Mouse (Mus musculus) kidney, adult 11 months (tissue): ENCODE data around the gene Jmjd8.
A peak's percentile ranks its signal among the peaks of the same experiment; 100 is the strongest.

Experiments used
- DNase-seq: peaks from one replicate; pipeline ENCODE4 v3.0.0; 2022

Jmjd8 gene

DNA sequence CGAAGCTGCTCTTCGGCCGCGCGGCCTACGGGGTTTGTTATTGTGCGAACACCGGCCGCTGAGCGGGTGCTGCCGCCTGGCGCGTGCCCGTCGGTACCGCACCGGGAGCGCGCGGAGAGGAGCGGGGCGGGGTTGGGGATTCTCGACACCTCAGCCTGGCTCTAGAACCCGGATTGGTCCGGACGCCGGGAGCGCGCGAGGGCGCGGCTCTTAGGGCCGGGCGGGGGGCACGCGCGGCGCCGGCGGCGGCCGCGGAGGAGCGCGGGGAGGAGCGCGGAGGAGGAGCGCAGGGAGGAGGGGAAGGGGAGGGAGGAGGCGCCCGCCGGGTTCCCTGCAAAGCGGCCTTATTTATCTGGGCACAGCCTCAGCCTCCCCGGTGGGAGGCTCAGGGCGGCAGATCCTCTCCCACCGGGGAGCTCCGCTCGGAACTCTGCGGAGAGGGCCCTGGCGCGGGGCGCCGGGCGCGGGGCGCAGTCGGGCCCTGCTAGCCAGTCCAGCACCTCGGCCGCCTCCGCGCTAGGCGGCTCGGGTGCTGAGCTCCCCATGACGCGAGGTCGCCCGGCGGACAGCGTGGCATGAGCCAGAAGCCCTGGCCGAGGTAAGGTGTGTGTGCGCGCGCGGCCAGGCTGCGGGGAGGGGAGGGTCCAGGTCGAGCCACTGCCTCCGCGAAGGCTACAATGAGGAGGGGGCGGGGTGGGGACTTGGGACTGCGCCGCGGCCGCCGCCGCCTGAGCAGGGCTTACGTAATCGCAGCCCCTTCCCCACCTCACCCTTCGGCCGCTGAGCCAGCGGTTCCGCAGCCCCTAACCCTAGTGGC is 19.7 kb upstream of the Jmjd8 start, which contains the start of gene Fbxl16:
Gene Fbxl16 (plus strand): TSS at position 297 of the 817 bp plus-strand sequence.
- DNase-seq = peak; percentile 75

- no peak for DNase-seq
Measured at GRCm38 (mm10) chr17:25809606-25810340, 18.9 kb upstream of the Jmjd8 start.

DNA sequence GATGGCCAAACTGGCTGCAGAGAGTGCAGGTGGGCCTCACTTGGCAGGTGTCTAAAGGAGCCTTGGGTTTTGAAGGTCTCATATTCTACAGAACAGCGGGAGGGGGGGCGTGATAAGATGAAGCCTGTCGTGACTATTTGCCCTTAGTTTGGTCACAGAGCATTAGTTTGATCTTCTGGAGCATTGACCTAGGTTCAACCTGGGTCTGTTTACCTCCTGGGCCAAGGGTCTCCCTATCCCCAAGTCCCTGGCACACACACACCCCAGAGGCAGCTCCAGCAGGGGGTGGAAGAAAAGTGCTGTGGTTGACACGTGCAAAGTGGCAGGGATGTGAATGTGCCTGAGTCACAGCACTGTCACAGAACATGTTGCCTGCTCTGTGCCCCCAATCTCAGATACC is 17.8 kb upstream of the Jmjd8 start:
- no peak for DNase-seq

DNA sequence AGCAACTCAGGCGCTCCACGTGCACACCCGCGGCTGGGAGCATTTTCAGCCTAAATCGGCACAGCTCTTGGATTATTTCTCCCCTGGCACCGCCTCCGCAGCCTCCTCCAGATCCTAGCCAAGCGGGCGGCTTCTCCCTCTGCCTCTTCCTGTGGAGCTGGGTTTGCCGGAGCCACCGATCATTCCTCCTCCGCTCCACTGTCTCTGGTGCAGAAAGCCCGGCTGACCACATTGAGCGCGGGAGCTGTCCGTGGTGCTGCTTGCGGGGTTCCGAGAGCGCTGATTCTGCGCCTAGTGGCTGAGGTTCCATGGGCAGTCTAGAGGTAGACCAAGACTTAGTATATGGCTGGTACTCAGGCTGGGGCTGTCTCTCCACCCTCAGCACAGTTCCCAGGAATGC is 15.2 kb upstream of the Jmjd8 start:
- peak; percentile 72 for DNase-seq

DNA sequence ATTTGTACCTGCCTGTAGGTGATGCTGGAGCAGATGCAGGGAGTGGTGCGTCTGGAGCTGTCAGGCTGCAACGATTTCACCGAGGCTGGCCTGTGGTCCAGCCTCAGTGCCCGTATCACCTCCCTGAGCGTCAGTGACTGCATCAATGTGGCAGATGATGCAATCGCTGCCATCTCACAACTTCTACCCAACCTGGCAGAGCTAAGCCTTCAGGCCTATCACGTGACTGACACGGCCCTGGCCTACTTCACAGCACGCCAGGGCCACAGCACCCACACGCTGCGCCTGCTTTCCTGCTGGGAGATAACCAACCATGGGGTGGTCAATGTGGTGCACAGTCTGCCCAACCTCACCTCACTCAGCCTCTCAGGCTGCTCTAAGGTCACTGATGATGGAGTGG is 11.0 kb upstream of the Jmjd8 start:
- DNase-seq = no peak

DNA sequence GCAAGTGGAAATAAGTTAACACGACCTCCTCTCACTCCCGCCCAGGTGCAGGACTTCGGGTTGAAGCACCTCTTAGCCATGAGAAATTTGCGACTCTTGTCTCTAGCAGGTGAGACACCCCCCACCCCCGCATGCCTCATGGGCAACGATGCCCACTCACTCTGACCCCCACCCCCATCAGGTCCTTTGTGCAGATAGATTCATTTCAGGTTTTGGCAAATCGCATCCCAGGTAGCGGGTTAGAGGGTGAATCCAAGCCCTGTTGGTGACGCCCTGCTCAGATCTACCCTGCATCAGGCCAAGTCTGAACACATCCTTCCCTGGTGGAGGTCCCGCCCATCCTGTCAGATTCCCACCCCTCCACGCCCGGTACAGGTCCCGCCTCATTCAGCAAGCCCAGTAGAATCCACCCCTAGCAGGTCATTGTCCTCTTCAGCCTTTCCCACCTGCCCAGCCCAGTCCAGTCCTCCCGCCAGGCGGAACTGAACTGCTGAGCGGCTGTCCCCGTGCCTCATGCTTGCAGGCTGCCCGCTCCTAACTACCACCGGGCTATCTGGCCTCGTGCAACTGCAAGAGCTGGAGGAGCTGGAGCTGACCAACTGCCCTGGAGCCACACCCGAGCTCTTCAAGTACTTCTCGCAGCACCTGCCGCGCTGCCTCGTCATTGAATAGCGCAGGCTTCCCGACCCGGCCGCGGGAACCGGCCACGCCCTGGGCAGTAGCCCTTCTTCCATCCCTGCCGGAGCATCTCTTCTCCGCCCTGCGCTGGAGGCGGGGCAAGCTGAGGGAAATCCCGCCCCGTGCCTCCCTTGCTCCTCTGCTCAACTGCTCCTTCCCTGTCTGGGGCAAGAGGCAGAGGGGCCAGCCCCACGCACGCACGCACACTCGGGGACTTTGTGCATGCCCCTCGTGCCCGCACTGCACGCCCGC is 9.6 kb upstream of the Jmjd8 start:
- DNase-seq = no peak

GRCm38 (mm10) chr17:25823452-25823851 is 5.2 kb upstream of the Jmjd8 start, which contains the start of gene Wdr24:
Gene Wdr24, plus strand, starts transcription at chr17:25823627.
- peak; percentile 73 for DNase-seq

GRCm38 (mm10) chr17:25824362-25825142 is 4.1 kb upstream of the Jmjd8 start:
- no peak for DNase-seq

- no peak for DNase-seq
Measured at GRCm38 (mm10) chr17:25825311-25825710, 3.4 kb upstream of the Jmjd8 start.

DNA sequence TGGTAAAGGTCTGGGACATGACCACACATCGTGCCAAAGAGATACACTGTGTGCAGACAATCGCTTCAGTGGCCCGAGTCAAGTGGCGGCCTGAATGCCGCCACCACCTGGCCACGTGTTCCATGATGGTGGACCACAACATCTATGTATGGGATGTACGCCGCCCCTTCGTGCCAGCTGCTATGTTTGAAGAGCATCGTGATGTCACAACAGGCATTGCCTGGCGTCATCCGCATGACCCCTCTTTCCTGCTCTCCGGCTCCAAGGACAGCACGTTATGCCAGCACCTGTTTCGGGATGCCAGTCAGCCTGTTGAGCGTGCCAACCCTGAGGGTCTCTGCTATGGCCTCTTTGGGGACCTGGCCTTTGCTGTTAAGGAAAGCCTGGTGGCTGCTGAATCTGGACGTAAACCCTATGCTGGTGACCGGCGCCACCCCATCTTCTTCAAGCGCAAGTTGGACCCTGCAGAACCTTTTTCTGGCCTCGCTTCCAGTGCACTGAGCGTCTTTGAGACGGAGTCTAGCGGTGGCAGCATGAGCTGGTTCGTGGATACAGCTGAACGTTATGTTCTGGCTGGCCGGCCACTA is 2.6 kb upstream of the Jmjd8 start:
- no peak for DNase-seq

GRCm38 (mm10) chr17:25827011-25827410 is 1.7 kb upstream of the Jmjd8 start:
- no peak for DNase-seq

DNA sequence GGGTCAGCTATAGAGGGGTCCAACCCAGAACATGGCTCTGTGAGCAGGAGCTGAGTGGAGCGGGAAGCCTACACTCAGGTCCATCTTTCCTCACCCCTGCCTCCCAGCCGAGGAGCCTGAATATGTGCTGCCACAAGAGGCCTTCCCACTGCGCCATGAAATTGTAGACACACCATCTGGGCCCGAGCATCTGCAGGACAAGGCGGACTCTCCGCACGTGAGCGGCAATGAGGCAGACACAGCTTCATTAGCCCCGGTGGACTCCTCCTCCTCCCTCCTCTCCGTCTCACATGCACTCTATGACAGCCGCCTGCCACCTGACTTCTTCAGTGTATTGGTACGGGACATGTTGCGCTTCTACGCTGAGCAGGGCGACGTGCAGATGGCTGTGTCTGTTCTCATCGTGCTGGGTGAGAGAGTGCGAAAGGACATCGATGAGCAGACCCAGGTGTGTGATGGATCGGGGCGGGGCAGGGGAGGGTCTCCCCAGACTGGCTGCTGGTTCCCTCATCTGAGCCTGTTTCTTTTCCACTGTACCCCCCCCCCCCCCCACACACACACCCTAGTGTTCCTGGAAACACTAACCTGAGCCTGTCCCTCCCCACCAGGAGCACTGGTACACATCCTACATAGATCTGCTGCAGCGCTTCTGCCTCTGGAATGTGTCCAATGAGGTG is 983 bp upstream of the Jmjd8 start:
- DNase-seq = no peak

DNA sequence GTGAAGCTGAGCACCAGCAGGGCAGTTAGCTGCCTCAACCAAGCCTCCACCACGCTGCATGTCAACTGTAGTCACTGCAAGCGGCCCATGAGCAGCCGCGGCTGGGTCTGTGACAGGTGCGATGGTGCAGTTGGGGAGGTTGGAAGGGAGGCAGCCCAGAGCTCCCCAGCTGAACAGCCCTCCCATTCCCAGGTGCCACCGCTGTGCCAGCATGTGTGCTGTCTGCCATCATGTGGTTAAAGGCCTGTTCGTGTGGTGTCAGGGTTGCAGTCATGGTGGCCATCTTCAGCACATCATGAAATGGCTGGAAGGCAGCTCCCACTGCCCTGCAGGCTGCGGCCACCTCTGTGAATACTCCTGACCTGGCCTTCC is 458 bp upstream of the Jmjd8 start:
- no peak for DNase-seq

DNA sequence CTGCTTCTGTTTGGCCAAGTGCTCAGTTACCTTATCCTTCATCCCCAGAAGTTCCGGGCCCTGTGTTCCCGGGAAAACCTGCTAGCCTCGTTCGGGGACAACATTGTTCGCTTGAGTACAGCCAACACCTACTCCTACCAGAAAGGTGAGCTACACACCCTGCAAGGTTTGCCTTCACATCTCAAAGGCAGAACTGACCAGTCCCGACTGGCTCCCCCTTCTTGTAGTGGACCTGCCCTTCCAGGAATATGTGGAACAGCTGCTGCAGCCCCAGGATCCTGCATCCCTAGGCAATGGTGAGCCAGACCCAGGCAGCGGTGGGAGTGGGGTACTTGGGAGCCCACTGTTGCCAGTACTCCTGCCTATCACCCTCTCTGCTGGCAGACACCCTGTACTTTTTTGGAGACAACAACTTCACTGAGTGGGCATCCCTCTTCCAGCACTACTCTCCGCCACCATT is 921 bp downstream of the Jmjd8 start:
- no peak for DNase-seq

DNA sequence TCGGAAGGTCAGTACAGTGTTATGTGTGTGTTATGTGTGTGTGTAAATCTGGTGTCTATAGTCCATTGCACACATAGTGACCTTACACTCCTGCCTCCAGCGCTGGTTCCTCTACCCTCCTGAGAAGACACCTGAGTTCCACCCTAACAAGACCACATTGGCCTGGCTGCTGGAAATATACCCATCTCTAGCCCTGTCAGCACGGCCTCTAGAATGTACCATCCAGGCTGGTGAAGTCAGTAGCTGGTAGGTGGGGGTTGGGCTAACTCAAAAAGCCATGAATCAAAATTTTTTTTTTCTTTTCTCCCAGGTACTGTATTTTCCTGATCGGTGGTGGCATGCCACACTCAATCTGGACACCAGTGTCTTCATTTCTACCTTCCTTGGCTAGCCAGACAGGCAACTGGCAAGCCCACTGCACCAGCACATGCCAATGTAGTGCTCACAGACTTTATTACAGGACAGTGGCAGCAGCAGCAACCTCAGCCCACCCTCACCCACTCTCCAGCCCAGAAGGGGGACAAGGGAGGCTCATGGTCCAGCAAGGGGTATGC is 1.6 kb downstream of the Jmjd8 start:
- DNase-seq = no peak

GRCm38 (mm10) chr17:25830806-25831431 is 2.3 kb downstream of the Jmjd8 start:
- no peak for DNase-seq

- no peak for DNase-seq
Measured at GRCm38 (mm10) chr17:25831451-25832281, 3.0 kb downstream of the Jmjd8 start.

- DNase-seq = peak; percentile 100
Measured at GRCm38 (mm10) chr17:25832436-25833290, 4.0 kb downstream of the Jmjd8 start.
